Mouse (Mus musculus): ENCODE measurements at regions not wholly inside any gene's neighbourhood (a gene's known extent, or its start where the extent isn't known, plus 50 kb on each side); places are given as distances from the start of the nearest gene placed in this dataset.
"Not testable (repeated sequence)": the region's sequence is repeated elsewhere in the genome, so short reads cannot be mapped to it uniquely, and the experiment has no call there.

DNA sequence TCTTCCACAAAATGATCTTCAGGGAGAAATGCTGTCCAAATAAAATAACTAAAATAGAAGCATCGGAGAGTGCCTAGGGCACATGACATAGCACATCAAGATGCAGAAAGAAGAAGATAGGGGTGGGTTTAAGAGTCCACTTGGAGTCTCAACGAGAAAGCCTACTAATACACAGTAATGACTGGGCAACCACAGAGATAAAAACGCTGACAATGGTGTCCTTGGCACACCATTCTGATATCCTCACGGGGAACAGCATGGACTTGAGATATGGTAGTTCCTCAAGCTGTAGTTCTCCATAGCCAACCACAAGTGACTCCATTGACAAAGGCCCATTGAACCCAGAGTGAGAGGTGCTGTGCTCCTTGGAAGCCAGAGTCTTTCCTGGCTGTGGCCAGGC, 105.8 kb downstream of the Dad1 start:
- DNase-seq, result no peak

DNA sequence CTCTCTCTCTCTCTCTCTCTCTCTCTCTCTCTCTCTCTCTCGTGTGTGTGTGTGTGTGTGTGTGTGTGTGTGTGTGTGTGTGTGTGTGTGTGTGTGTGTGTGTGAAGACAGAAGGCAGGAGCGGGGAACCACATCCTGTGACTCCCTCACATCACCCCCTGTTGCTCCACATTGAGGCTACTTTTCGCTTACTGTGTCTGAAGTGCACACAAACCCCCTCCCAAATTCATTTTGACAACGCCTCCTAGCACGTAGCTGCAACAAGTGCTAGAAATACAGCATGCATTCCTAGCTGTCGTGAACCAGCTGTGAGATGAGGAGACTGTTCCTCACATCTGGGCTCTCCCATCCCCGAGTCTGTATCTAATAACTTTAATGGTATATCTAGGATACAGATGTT, 106.4 kb downstream of the Dad1 start:
- DNase-seq, result no peak

DNA sequence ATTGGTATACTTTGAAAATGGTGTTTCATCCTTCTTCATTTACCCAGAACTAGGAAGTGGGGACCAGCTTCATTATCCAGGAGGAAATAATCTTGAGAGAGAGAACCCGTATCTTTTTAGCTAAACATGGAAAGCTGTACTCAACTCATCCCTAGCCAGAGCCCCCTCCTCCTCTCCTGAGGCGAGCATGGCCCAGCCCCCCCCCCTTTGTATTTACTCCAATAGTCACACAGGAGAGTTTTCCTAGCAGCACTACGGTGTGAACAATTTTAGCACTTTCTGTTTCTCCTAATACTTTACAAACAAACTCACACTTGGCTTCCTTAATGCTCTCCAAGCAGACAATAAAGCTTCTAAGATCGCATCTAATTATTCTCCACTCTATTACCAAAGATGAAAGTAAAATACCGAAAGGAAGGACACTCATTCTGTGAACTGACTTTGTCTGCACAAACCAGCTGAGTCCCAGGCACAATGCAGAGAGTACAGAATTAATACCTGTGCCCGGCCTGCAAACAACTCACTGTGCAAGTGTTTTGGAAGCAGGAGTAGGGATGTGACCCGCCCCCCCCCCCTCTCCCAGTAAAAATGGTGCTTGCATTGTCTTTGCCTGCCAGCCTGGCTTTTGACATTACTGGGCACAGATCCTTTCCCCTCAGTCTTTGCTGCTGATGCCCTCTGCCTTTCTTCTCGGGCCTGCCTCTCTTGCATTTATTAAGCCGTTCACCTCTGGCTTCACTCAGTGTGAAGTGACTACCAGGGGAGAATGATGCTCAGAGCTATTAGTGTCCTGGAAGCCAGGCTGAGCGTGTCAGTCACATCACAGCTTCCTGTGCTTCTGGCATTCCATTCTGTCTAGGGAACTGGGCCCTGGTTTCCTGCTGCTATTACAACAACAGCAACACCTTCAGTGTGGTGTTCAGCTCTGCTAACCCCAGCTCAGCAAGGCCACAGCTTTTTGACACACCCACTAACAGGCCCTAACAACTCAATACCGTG, 107.9 kb downstream of the Dad1 start:
- DNase-seq, result no peak

- no peak for DNase-seq
Observed at GRCm38 (mm10) chr14:54143828-54144227, 110.1 kb downstream of the Dad1 start.

DNA sequence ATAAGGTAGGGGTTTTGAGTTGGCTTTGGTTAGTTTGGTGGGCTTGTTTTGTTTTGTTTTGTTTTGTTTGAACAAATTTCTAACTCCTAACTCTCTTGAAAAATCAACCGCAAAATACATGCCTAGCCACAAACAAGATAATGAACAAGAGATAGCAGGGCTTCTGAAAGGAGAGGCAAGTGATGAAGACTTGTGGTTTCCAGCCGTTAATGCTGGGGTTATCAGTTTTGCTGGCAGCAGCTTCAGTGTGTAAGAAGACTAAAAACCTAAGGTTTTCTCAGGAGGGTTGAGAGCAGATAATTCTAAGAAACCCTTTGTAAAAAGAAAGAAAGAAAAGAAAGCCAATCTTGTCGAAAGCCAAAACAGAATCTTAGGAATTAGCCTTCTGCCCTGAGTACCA, 115.6 kb downstream of the Dad1 start:
- DNase-seq, result no peak

DNA sequence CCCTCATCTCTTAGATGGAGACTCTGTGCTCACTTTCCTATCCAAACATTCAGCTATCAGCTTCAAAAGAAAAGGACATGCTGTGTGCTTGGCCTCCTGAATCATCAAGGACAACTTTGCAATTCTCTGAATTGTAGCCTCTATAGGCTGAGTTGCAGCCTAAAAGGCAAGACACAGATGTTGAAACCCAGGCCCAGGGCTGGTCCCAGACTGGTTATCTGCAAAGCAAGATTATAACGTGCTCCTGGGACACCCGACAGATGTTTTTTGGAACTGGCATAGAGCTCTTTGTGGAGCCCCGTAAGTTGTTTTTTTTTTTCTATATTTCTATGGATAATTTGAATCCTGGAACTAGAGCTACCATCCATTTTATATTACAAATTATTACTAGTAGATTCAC, 117.4 kb downstream of the Dad1 start:
- no peak for DNase-seq

DNA sequence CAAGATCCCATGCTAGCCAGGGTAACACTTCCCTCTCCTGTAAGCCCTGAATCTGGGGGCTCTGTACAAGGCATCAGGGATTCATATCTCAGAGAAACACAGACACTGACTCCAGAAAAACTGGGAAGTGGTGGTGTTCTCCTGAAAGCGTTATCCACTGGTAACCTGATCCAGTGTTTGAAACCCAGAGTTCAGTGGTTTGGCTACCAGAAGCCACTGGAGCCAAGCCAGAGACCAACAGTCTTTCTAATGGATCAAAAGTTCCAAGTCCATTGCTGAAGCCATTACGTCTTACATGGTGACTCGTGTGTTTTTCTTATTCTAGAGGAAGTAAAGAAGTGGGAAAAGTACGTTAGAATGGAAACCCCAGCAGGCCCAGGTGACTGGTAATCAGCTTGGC, 125.6 kb downstream of the Dad1 start:
- no peak for DNase-seq

- no peak for DNase-seq
Observed at GRCm38 (mm10) chr14:54125510-54125909, 128.4 kb downstream of the Dad1 start.

DNA sequence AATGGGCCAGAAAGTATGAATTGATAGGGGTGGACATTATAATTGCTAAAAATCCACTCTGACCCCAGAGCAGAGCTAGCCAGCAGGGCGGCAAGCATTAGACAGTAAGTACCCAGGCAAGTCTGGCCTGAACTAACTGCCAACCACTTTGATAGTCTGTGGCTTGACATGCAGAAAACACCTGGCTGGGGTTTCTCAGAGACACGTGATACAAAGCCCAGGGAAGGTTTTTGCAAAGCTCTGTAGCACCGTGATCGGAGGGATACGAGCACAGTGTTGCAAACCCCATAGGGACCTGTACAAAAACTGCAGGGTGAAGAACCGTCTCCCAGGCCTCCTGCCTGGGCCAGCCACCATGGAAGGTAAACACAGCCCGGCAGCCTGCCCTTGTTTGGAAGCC, 131.9 kb downstream of the Dad1 start:
- DNase-seq, result no peak

DNA sequence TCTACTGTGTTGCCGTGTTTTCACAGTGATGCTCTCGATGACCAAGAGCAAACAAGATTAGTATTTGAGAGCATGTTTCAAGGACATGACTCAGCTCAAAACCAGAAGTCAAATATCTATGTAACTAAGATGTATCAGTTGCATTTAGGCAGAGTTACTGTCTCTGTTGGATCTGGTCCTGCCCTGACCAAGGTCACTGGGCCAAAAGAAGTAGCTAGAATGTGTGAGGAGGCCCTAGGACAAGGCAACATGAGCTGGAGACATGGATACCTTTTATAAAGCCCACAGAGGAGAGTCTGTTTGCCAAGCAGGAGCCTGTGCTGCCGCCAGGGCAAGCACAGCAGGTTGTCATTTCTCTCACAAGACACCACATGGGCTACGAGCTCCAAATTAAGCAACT, 132.6 kb downstream of the Dad1 start:
- DNase-seq, result no peak

DNA sequence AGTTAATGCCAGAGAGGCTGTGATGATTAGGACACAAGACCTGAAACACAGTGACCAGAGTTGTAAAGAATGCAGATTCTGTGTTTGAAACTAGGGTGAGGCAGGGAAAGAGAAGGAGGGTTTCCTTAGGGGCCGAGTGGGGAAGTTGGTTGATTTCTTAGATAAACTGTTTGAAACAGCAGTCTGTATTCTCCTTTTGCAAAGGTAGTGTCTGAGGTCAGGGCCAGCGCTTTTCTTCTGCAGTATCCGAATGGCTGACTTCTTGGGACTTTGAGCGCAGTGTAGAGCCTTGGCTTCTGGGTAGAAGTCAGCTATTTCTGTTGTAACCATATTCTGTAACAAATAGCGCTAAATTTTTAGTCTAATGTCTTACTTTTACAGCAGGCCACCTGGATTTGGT, 133.7 kb downstream of the Dad1 start:
- no peak for DNase-seq

DNA sequence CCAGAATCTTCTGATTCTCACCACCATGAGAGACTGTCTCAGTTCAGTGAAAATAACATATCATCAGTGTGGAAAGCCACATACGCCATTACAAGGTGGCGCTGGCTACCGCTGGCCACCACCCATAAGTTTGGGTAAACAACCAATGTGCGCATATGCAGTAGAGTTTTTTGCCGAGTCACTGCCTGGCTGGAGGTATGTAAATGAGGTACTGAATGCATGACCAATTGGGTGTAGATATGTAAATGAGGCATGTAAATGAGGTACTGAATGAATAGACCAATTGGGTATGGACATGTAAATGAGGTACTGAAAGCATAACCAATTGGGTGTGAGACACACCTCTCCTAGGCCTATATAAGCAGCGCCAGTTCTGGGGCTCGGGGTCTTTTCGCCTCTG, 136.3 kb downstream of the Dad1 start:
- DNase-seq, result not testable (repeated sequence)

DNA sequence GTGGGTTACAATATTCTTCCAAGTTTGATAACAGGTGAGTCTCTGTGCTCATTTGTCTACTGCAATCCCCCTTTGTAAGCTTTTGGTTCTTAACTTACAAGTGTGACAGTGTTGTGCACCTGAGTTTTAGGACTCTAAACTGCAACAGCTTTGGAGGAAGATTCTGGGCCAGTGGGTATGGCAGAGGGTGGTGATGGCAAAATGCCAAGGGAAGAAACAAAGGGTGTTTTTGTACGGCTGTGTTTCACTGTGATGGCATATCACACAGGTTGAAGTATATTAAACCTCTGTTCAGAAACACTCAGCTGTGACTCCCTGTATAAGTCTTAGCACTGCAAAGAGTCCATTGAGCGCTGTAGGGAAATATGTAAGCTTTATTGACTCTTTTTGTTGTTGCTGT, 140.7 kb downstream of the Dad1 start:
- no peak for DNase-seq

DNA sequence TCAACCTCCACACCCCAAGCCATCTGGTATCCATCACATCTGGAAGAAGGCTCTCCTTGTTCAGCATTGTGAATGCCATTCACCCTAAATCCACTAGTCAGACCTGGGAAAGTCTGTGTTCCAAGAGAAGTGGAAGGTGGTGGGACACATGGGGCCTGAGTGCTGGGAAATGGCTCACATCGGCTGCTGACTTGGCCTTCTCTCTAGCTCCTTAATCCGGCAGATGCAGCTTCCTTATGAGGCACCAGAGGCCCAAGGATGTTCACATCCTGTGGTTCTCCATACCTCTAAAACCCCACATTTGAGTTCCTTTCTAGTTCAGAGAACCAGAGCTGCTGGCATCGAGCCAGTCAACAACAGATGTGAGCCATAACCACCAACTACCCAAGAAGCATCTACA, 142.9 kb downstream of the Dad1 start:
- DNase-seq, result peak; percentile 25

GRCm38 (mm10) chr14:54109129-54109528, 144.8 kb downstream of the Dad1 start:
- no peak for DNase-seq

- peak; percentile 90 for DNase-seq
Observed at GRCm38 (mm10) chr14:54108311-54109074, 145.4 kb downstream of the Dad1 start.

DNA sequence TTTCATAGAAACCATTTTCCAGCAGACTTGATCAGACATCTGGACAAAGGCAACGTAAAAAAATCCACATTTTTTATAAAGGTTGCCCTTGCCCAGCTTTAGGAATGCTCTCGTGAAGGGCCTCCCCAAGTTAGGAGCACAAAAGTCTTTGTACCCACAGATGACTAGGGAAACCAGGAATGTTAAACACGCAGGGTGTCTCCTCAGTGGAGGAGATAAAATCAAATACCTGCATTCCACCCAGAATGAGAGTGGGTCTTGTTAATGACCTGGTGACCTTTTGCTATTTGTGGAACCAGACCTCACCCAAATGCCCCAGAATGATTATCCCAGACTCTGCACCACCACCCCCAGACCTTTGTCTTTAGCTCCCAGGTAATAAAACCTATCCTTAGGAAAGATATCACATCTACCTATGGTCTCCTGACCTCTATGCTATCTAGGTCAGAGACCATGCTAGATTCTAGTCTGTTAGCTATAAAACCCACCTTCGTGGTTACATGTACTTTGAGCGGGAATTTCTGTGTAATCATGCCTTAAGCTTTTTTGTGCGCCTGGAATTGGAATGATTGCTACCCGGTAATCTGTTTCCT, 146.6 kb downstream of the Dad1 start:
- no peak for DNase-seq

- DNase-seq, result no peak
Observed at GRCm38 (mm10) chr14:54104243-54104642, 149.7 kb downstream of the Dad1 start.

DNA sequence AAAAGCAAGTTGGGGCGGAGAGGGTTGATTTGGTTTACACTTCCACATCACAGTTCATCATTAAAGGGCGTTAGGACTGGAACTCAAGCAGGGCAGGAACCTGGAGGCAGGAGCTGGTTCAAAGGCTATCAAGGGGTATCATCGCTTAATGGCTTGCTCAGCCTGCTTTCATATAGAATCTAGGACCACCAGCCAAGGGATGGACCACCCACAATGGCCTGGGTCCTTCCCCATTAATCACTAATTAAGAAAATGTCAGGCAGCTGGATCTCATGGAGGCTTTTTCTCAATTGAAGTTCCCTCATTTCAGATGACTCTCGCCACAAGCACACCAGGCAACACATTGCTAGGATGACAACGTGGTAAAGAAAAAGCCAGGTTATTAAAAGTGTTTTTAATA, 150.4 kb downstream of the Dad1 start:
- no peak for DNase-seq

DNA sequence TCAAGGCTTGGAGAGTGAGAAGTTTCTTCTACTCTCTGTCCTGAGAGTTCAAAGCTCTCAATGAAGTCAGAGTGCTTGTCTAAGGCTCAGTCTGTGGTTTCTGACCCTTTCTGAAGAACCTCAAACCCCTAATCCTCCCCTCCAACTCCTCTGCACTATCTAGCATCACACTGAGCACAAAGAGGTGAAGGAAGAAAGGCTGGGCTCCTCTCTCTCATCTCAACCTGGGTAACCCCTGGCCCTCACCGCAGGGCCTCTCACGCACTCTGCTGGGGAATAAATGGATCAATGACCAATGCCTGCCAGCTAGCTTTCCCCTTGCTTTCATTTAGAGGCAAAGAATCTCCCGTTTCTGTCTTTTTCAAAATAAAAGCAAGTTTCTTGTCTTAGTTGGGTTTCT, 150.8 kb downstream of the Dad1 start:
- no peak for DNase-seq

GRCm38 (mm10) chr14:54101775-54102174, 152.1 kb downstream of the Dad1 start:
- no peak for DNase-seq

DNA sequence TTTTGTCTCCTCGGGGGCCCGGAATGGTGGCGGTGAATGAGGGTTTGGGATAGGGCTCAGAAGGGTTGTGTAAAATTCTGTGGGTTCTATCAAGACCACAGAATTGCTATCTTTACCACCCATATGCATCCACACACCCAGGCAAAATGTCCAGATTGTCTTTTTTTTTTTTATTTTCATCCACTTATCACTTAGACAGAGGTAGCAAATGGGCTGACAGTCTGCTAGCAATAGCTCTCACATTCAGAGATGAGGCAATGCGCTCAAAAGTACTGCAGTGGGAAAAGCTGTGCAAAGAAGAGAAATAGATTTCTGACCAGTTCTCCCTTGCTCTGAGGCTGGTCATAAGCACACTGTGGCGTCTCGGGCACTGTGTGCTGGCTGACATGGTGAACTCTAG, 154.5 kb downstream of the Dad1 start:
- DNase-seq, result no peak

GRCm38 (mm10) chr14:54098122-54098775, 155.7 kb downstream of the Dad1 start:
- DNase-seq, result peak; percentile 31

Data from lung, postnatal 36 days (tissue).